Mouse (Mus musculus) embryo, embryonic 11.5 days (tissue): ENCODE measurements around the gene Kif5a.

Source experiments
- DNase-seq: peaks from one replicate; pipeline ENCODE4 v3.0.0-alpha.2; 2012; ENCODE audit warnings: low read depth, low spot score

Gene Kif5a

GRCm38 (mm10) chr10:127177235-127177634, 85.9 kb downstream of the Kif5a start:
- DNase-seq = no peak

- DNase-seq = no peak
Measured at GRCm38 (mm10) chr10:127176756-127177155, 86.4 kb downstream of the Kif5a start.

- no peak for DNase-seq
Measured at GRCm38 (mm10) chr10:127176228-127176627, 86.9 kb downstream of the Kif5a start.
